Mouse (Mus musculus): ENCODE measurements at regions not wholly inside any gene's neighbourhood (a gene's known extent, or its start where the extent isn't known, plus 50 kb on each side); places are given as distances from the start of the nearest gene placed in this dataset.
A peak's percentile ranks its signal among the peaks of the same experiment; 100 is the strongest.
"Not testable (repeated sequence)": the region's sequence is repeated elsewhere in the genome, so short reads cannot be mapped to it uniquely, and the experiment has no call there.

GRCm38 (mm10) chr3:31603237-31603636 is 293.1 kb upstream of the Slc7a14 start:
- peak; percentile 81 for DNase-seq

- not testable (repeated sequence) for DNase-seq
Observed at GRCm38 (mm10) chr3:31596581-31596980, 286.4 kb upstream of the Slc7a14 start.

GRCm38 (mm10) chr3:31585971-31586370 is 275.8 kb upstream of the Slc7a14 start:
- DNase-seq: no peak

- no peak for DNase-seq
Observed at GRCm38 (mm10) chr3:31573849-31574248, 263.7 kb upstream of the Slc7a14 start.
